ENCODE assay signal across 25 mouse cellular contexts in genomic region chr17:43899405-43900092, GRCm38 (mm10).
A peak's percentile ranks its signal among the peaks of the same experiment; 100 is the strongest.
DNase-seq lines count a peak whose midpoint lies in the region; ATAC-seq and TF ChIP-seq lines count a peak whose summit lies in the region.
"Had no signal": no experiment of that assay in that cellular context is flagged by ENCODE, and none has a peak within 500 bp of the region (broad histone marks: within the 10 kb centered on the region; RNA-seq: fewer than 3 reads in every experiment).

No protein-coding gene starts in this region.

- no peaks in the 10 kb centered on the region for H3K27me3 ChIP-seq in embryonic facial prominence, embryonic 14.5 days (replicated peaks; ENCODE audit: control insufficient read depth, insufficient read depth, low read length)
- H3K27me3 ChIP-seq in embryonic facial prominence, embryonic 10.5 days (replicated peaks; ENCODE audit: low read depth, poor library complexity, severe bottlenecking), result no peaks in the 10 kb centered on the region
- no peaks in the 10 kb centered on the region for H3K27me3 ChIP-seq in myocyte (ENCODE audit: control insufficient read depth, insufficient read depth, insufficient read length)
- no peaks in the 10 kb centered on the region for H3K27me3 ChIP-seq in stomach, postnatal 0 days (ENCODE audit: control insufficient read depth, insufficient read depth, low read length)
- H3K27me3 ChIP-seq: heart, embryonic 13.5 days; hindbrain, embryonic 12.5 days; kidney, embryonic 15.5 days; neural tube, embryonic 15.5 days; stomach, embryonic 15.5 days had no signal

- H3ac ChIP-seq in myocyte (ENCODE audit: control insufficient read depth, insufficient read length), result no peak overlapping the region

- DNase-seq in embryonic facial prominence, embryonic 14.5 days (ENCODE audit: low spot score), result peak; percentile 16
- DNase-seq in embryonic facial prominence, embryonic 10.5 days (ENCODE audit: low spot score), result no peak
- DNase-seq in lung, postnatal 10 days, result peak; percentile 45
- DNase-seq in lung, adult 2 months, result no peak
- peak; percentile 5 to 6 for DNase-seq in gastrocnemius, adult 8-10 months (ENCODE audit: low spot score in 2 of 2)
- DNase-seq in left cerebral cortex, adult 8-10 months (ENCODE audit: low spot score in 2 of 2), result no peak
- no peak for DNase-seq in stomach, postnatal 0 days (ENCODE audit: low spot score)
- DNase-seq: adrenal gland, adult 8-10 months; cerebellum, adult 8-10 months; heart, postnatal 14 days; kidney, postnatal 4 days; spleen, adult 18-20 months; thymus, adult 18-20 months; thymus, postnatal 36 days had no signal

- WGBS in embryonic facial prominence, embryonic 14.5 days, result 76% methylated on average over 4 of the region's 4 CpGs
- 92% methylated on average over 4 of the region's 4 CpGs for WGBS in embryonic facial prominence, embryonic 10.5 days
- WGBS in lung, adult 2 months, result 70% methylated on average over 4 of the region's 4 CpGs
- 70% methylated on average over 4 of the region's 4 CpGs for WGBS in stomach, postnatal 0 days

- H3K4me2 ChIP-seq in embryonic facial prominence, embryonic 14.5 days (ENCODE audit: low read depth, low read length), result no peak overlapping the region
- peak overlapping the region; percentile 3 for H3K4me2 ChIP-seq in myocyte (ENCODE audit: low read depth)
- H3K4me2 ChIP-seq in stomach, postnatal 0 days (replicated peaks; ENCODE audit: low read depth), result no peak overlapping the region
- H3K4me2 ChIP-seq: heart, embryonic 13.5 days; hindbrain, embryonic 12.5 days; kidney, embryonic 15.5 days; liver, embryonic 11.5 days; midbrain, embryonic 11.5 days; neural tube, embryonic 15.5 days; stomach, embryonic 15.5 days had no signal

- no peak overlapping the region for H3K9ac ChIP-seq in embryonic facial prominence, embryonic 14.5 days (ENCODE audit: low read depth, low read length)
- H3K9ac ChIP-seq in stomach, postnatal 0 days (ENCODE audit: low read length), result no peak overlapping the region
- H3K9ac ChIP-seq: heart, embryonic 13.5 days; hindbrain, embryonic 12.5 days; kidney, embryonic 15.5 days; neural tube, embryonic 15.5 days; stomach, embryonic 15.5 days had no signal

- H3K9me3 ChIP-seq in embryonic facial prominence, embryonic 14.5 days (ENCODE audit: control insufficient read depth, low read length), result 0 out of 2 replicates have a peak, but pooled peaks cover 3% of the 10 kb centered on the region
- H3K9me3 ChIP-seq in embryonic facial prominence, embryonic 10.5 days, result no peaks in the 10 kb centered on the region
- no peaks in the 10 kb centered on the region; the same call in 1 of the 2 replicates for H3K9me3 ChIP-seq in stomach, postnatal 0 days (ENCODE audit: control insufficient read depth, low read length)
- H3K9me3 ChIP-seq: forebrain, embryonic 10.5 days; hindbrain, embryonic 12.5 days; kidney, embryonic 15.5 days; neural tube, embryonic 15.5 days; stomach, embryonic 15.5 days had no signal

- no peaks in the 10 kb centered on the region for H3K79me2 ChIP-seq in myocyte (ENCODE audit: control insufficient read depth, insufficient read depth)

- no peak for TF ChIP-seq POLR2A in lung, adult 2 months (IDR thresholded peaks at IDR 0.05; ENCODE audit: borderline replicate concordance, extremely low read depth, low read depth, low read length)
- TF ChIP-seq POLR2A in myocyte (IDR thresholded peaks at IDR 0.05; ENCODE audit: insufficient read length, low read depth), result no peak

- no peaks in the 10 kb centered on the region for H3K36me3 ChIP-seq in embryonic facial prominence, embryonic 14.5 days (ENCODE audit: control insufficient read depth, insufficient read depth, low read length)
- no peaks in the 10 kb centered on the region for H3K36me3 ChIP-seq in embryonic facial prominence, embryonic 10.5 days (replicated peaks)
- no peaks in the 10 kb centered on the region for H3K36me3 ChIP-seq in myocyte (ENCODE audit: control insufficient read depth, insufficient read depth)
- H3K36me3 ChIP-seq in stomach, postnatal 0 days (ENCODE audit: control insufficient read depth, insufficient read depth, low read length), result no peaks in the 10 kb centered on the region
- H3K36me3 ChIP-seq: forebrain, embryonic 10.5 days; heart, embryonic 13.5 days; hindbrain, embryonic 12.5 days; kidney, embryonic 15.5 days; neural tube, embryonic 15.5 days; stomach, embryonic 15.5 days had no signal

- TF ChIP-seq CTCF in lung, adult 2 months (IDR thresholded peaks at IDR 0.05; ENCODE audit: insufficient read depth, low read length), result no peak
- TF ChIP-seq CTCF in stomach, postnatal 0 days (IDR thresholded peaks at IDR 0.05; ENCODE audit: low read depth), result no peak

- H3K4me1 ChIP-seq in embryonic facial prominence, embryonic 14.5 days (ENCODE audit: control insufficient read depth, insufficient read depth, low read length), result no peaks in the 10 kb centered on the region; the same call in 1 of the 2 replicates
- no peaks in the 10 kb centered on the region for H3K4me1 ChIP-seq in embryonic facial prominence, embryonic 10.5 days
- peaks cover 8% of the 10 kb centered on the region; the same call in 1 of the 2 replicates for H3K4me1 ChIP-seq in lung, adult 2 months (ENCODE audit: control insufficient read depth, insufficient read depth, low read length)
- H3K4me1 ChIP-seq in stomach, postnatal 0 days (replicated peaks; ENCODE audit: control insufficient read depth, insufficient read depth), result no peaks in the 10 kb centered on the region
- H3K4me1 ChIP-seq: forebrain, embryonic 10.5 days; hindbrain, embryonic 12.5 days had no signal

- H3K4me3 ChIP-seq in embryonic facial prominence, embryonic 14.5 days (ENCODE audit: low read depth, low read length), result no peak overlapping the region
- no peak overlapping the region for H3K4me3 ChIP-seq in embryonic facial prominence, embryonic 10.5 days
- no peak overlapping the region for H3K4me3 ChIP-seq in lung, adult 2 months (replicated peaks; ENCODE audit: extremely low read depth, low read depth, low read length)
- no peak overlapping the region for H3K4me3 ChIP-seq in myocyte
- no peak overlapping the region for H3K4me3 ChIP-seq in stomach, postnatal 0 days (ENCODE audit: low read depth, low read length)
- H3K4me3 ChIP-seq: forebrain, embryonic 10.5 days; heart, embryonic 13.5 days; hindbrain, embryonic 12.5 days; kidney, embryonic 15.5 days; neural tube, embryonic 15.5 days; stomach, embryonic 15.5 days had no signal

- H3K27ac ChIP-seq in embryonic facial prominence, embryonic 14.5 days (replicated peaks; ENCODE audit: low read depth, low read length), result no peak overlapping the region
- no peak overlapping the region for H3K27ac ChIP-seq in embryonic facial prominence, embryonic 10.5 days (replicated peaks)
- no peak overlapping the region for H3K27ac ChIP-seq in stomach, postnatal 0 days (replicated peaks)
- H3K27ac ChIP-seq: forebrain, embryonic 10.5 days; heart, embryonic 13.5 days; hindbrain, embryonic 12.5 days; kidney, embryonic 15.5 days; neural tube, embryonic 15.5 days; stomach, embryonic 15.5 days had no signal

- ATAC-seq in embryonic facial prominence, embryonic 14.5 days (ENCODE audit: low read depth), result peak; percentile 41; the same call in 1 of the 2 replicates
- no peak for ATAC-seq in stomach, postnatal 0 days (ENCODE audit: low FRiP score, low TSS enrichment)
- ATAC-seq: forebrain, embryonic 16.5 days; intestine, postnatal 0 days had no signal

- no peak for TF ChIP-seq EP300 in stomach, postnatal 0 days (optimal IDR thresholded peaks at IDR 0.05)

TF ChIP-seq in myocyte, 11 proteins besides CTCF, POLR2A, EP300 and RAD21:
- TF ChIP-seq CEBPB (IDR thresholded peaks at IDR 0.05; ENCODE audit: insufficient read depth, poor library complexity, severe bottlenecking), result peak; percentile 45; the same call in 1 of the 2 replicates
- peak; percentile 21 to 55 (median 52) for TF ChIP-seq MYOD1 (IDR thresholded peaks at IDR 0.05; ENCODE audit: control insufficient read depth in 1 of 3, insufficient read length in 2 of 3, low read depth in 2 of 3)
- no peak for TF ChIP-seq MAX (IDR thresholded peaks at IDR 0.05; ENCODE audit: low read depth)
- peak in 1 of 3 experiments; percentile 82 for TF ChIP-seq MYOG (IDR thresholded peaks at IDR 0.05; ENCODE audit: control insufficient read depth in 1 of 3, insufficient read depth in 1 of 3, insufficient read length in 2 of 3, low read depth in 2 of 3)

Comparison
In these comparisons a context has a peak if more than half of its experiments do, and no peak if none do; other contexts are left out.
1. DNase-seq: peak in embryonic facial prominence, embryonic 14.5 days (single experiment), lung, postnatal 10 days (single experiment) and gastrocnemius, adult 8-10 months (2 of 2); none in embryonic facial prominence, embryonic 10.5 days (single experiment), lung, adult 2 months (single experiment), left cerebral cortex, adult 8-10 months (0 of 2) and stomach, postnatal 0 days (single experiment).